Mouse (Mus musculus): ENCODE results near the gene Slc9b2. TPM values are rescaled to one million over a fixed set of nuclear protein-coding genes. Genes with fewer than 3 reads are reported as not detected.

Gene Slc9b2
- under 1 TPM; 0.29 to 0.39 TPM for total RNA-seq (2021)
- long read RNA-seq, experiment 1: 0 reads
- long read RNA-seq, experiment 2: 0 reads

DNA sequence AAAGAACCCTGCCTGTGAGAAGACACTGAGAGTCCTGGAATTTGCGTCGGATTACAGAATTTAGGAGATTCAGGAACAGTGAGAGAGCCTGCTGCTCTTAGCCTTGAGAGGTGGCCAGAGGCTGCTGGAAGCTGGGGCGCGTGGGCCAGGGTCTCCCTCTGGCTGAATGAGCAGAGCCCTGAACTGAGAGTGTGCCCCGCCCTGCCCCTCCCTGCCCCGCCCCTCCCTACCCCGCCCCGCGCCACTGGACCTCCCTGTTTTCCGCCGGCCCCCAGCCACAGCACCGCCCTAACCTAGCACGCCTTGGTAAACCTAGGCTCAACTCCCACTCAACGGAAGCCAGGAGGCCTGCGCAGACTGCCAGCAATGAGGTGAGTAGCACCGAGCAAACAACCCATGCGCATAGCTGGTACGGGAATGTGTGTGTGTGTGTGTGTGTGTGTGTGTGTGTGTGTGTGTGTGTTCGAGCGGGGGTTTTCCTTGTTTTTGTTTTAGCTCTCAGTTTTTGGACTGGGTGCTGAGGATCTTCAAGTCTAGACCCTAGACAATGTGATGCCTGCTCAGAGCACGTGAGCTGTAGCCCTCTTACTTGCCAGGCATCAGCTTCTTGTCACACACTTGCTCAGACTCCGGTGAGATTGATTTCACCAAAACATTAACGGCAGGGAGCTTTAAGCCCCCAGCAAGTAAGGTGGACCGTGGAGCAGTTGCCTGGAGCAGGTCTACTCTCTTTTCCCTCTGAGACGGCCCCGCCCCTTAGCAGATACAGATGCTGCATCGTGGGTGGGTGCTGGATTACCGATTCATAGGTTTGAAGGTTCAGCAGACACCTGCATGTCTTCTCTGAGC lies at the start of gene Slc9b2:
TSS of gene Slc9b2 (plus strand) at position 290 of the 849 bp plus-strand sequence.
- intact Hi-C loops (cut with DNase I): no loop called here
- DNase-seq: peak; percentile 12 to 21

GRCm38 (mm10) chr3:135258919-135259318 lies 48.6 kb upstream of the Slc9b2 start:
- intact Hi-C loops (cut with DNase I): no loop called here
- DNase-seq: no peak

- intact Hi-C loops (cut with DNase I): no loop called here
- DNase-seq: no peak
Observed at GRCm38 (mm10) chr3:135260233-135260632, 47.3 kb upstream of the Slc9b2 start.

GRCm38 (mm10) chr3:135268616-135269015 lies 38.9 kb upstream of the Slc9b2 start:
- intact Hi-C loops (cut with DNase I): no loop called here
- DNase-seq: no peak

GRCm38 (mm10) chr3:135269391-135269990 lies 38.0 kb upstream of the Slc9b2 start:
- no peak for DNase-seq
- intact Hi-C loops (cut with DNase I): no loop called here

GRCm38 (mm10) chr3:135272627-135273026 lies 34.9 kb upstream of the Slc9b2 start:
- no peak for DNase-seq
- intact Hi-C loops (cut with DNase I): no loop called here

DNA sequence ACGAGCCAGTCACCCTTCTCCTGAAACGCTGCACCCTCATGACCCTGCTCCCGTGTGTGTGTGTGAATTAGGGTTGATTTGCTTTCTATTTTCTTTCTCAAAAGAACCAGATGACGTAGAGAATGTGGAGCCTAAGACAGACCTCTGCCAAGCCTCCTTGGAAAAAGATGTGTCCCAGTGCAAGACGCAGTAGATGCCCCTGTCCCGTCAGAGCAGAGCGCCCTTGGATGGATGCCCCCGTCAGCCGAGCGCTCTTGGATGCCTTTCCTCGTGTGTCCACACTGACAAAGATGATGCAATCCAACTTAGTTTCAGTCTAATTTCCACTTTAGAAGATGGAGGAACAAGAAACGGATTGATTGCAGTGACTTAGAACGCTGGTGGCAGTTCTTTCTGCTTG lies 34.5 kb upstream of the Slc9b2 start:
- intact Hi-C loops (cut with DNase I): no loop called here
- DNase-seq: no peak

DNA sequence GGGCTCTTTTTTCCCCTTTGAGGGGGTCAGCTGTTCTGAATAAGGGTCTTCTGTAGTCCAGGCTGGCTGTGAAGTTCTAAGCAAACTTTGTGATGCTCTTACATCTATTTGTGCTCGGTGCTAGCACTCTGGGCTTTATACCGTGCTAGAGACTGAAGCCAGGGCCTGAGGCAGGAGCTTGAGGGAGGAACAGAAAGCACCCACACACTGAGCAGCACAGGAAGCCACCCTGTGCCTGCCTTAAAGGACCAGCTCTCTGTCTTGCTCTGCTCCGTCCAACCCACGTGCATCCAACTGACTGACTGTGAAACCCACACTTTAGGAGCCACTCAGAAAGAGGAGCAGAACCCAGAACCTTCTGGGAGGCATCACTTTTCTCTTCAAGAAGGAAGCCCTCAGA lies 27.3 kb upstream of the Slc9b2 start:
- DNase-seq: no peak

DNA sequence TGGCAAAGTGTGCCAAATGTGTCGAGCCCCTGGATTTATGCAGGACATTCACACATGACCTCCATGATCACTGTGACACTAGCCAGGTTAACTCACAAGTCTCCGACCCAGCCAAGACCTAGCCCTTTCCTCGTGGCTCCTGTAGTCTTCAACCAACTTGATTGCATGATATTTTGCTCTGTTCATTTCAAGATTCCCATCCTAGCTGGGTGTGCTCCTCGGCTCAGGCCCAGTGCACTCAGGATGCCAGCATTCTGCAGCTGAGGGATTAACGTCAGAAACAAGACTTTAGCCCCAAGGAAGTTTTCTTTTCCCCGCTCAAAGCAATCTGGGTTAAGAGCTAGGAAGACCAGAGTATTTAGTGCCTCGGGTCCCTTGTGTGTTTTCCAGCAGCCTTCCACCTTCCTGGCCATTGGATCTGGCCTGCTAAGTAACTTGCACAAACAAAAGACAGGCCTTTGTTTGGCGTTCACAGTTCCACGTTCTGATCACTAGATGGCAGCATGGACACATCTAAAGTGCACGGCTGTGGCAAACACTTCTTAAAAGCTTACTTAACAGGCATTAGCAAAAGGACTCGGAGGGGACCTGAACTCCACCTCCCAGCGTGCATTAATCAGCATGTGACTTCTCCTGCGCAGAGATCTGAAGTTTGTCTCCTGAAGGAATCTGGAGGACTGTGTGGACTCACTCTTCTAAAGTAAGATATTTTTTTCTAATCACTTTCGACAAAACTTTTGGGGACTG lies 26.7 kb upstream of the Slc9b2 start, which contains the start of gene Bdh2:
TSS of gene Bdh2 (plus strand) at position 553 of the 747 bp plus-strand sequence.
- intact Hi-C loops (cut with DNase I): loop anchor here (2.0 kb wide), 1 partner anchor 450 kb away; no protein-coding TSS in a partner anchor
- DNase-seq: peak; percentile 65 to 82

More for the DNA sequence above, 27.3 kb upstream of the Slc9b2 start:
- intact Hi-C loops (cut with DNase I): loop anchor here (2.0 kb wide), 1 partner anchor 451 kb away; no protein-coding TSS in a partner anchor

DNA sequence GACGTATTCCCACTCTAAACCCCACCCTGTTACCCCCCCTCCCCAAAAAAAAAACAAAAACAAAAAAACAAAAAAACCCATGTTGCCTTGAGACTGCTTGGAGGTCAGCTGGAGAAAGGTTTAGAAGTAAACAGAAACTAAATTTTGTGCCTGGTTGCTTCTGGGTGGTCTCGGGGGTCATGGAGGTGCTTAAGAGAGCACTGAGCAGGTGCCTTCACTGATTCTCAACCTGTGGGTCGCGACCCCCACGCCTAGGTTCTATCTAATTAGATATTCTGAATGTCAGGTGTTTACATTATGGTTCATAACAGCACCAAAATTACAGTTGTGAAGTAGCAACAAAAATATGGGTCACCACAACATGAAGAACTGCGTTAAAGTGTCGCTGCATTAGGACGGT lies 25.8 kb upstream of the Slc9b2 start:
- DNase-seq: no peak
- intact Hi-C loops (cut with DNase I): loop anchor here (2.0 kb wide), 1 partner anchor 449 kb away; no protein-coding TSS in a partner anchor

DNA sequence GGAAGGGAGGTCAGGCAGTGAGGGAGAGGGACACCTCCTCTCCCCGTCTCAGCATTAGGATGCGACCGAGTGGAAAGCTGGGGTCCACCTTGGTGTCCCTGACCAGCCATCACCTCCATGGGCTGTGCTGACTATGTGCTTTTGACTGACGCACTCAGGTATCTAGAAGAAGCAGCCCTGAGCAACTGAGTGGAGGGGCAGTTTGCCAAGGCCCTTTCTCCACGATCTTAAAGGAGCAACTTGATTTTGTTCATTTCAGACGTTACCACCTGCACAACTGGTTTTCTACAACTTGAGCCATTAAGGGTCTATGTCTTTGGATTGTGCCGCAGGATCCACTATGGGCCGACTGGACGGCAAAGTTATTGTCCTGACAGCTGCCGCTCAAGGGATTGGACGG lies 22.2 kb upstream of the Slc9b2 start:
- DNase-seq: no peak
- intact Hi-C loops (cut with DNase I): no loop called here

- intact Hi-C loops (cut with DNase I): no loop called here
- no peak for DNase-seq
Observed at GRCm38 (mm10) chr3:135285807-135286206, 21.7 kb upstream of the Slc9b2 start.

DNA sequence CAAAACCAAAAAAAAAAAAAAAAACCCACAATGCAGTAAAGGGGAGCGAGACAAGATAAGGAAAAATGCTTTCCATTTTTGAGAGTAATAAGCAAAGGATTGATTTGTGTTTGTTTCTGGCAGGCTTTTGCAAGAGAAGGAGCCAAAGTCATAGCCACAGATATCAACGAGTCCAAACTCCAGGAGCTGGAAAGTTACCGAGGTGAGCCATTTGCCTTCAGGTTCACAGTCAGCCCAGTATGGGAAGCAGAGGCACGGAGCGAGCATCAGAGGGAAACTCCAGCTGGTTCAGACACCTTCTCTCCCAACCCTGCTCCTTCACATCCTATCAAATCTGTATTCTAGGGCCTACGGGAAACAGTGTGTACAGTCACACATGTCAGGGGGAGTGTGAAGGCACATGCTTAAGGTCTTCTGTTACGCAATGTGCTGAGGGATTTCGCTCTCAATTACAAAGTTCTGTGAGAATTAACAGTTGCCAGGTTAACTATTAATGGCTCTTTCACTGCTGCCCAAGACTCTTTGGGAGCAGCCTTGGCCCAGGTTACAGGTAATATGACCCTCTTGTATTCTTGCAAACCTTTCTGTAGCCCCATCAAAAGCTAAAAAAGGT lies 19.3 kb upstream of the Slc9b2 start:
- intact Hi-C loops (cut with DNase I): no loop called here
- no peak for DNase-seq

- intact Hi-C loops (cut with DNase I): no loop called here
- DNase-seq: no peak
Observed at GRCm38 (mm10) chr3:135289148-135289547, 18.4 kb upstream of the Slc9b2 start.

DNA sequence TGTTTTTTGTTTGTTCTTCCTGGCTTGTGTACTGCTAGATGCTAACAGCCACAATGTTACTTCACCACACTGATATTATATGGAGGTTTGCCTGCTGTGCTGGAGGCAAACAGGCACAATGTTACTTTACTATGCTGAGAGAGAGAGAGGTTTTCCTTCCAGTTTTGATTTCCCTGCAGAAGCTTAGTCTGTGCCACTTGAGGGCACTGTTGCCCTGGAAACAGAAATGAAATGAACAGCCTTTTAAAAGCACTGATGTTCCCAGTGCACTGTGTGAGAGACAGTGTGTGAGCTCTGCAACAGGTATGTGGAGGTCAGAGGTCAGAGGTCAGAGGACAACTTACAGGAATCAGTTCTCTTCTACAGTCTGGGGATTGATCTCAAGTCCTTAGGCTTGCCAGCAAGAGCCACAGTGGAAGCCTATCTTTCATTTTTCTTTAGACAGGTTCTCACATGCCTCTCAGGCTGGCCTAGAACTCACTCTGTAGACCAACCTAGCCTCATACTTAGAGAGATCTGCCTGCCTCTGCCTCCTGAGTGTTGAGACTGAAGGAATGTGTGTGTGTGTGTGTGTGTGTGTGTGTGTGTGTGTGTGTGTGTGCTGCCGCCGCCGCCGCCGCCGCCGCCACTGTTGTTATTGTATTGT lies 17.1 kb upstream of the Slc9b2 start:
- intact Hi-C loops (cut with DNase I): loop anchor here (5.0 kb wide), 1 partner anchor 112 kb away; no protein-coding TSS in a partner anchor
- peak; percentile 50 to 70 for DNase-seq

- intact Hi-C loops (cut with DNase I): loop anchor here (5.0 kb wide), 1 partner anchor 109 kb away; no protein-coding TSS in a partner anchor
- peak; percentile 22 to 23 for DNase-seq
Observed at GRCm38 (mm10) chr3:135293703-135294102, 13.8 kb upstream of the Slc9b2 start.

GRCm38 (mm10) chr3:135295559-135295958 lies 11.9 kb upstream of the Slc9b2 start:
- intact Hi-C loops (cut with DNase I): no loop called here

GRCm38 (mm10) chr3:135298560-135298959 lies 8.9 kb upstream of the Slc9b2 start:
- peak in 1 of 2 experiments; percentile 15 for DNase-seq
- intact Hi-C loops (cut with DNase I): no loop called here

More at GRCm38 (mm10) chr3:135295559-135295958, 11.9 kb upstream of the Slc9b2 start:
- DNase-seq: no peak

DNA sequence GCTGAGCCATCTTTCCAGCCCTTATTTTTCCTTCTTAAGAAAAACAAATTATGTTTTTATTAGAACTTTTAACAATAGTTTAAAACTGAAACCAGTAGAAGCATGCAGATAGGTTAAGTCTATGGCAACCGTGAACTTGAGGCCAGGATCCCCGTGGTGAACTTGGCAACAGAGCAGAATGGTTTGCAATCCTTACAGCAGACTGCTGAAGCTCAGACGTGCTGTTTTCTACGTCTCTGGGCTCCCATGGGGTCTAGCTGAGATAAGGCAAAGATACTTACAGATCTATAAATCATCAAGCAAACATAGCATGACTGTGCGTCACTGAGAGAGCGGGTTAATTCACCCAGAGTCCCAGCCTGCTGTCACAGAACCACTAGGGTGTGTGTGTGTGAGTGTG lies 7.4 kb upstream of the Slc9b2 start:
- intact Hi-C loops (cut with DNase I): no loop called here
- DNase-seq: no peak

DNA sequence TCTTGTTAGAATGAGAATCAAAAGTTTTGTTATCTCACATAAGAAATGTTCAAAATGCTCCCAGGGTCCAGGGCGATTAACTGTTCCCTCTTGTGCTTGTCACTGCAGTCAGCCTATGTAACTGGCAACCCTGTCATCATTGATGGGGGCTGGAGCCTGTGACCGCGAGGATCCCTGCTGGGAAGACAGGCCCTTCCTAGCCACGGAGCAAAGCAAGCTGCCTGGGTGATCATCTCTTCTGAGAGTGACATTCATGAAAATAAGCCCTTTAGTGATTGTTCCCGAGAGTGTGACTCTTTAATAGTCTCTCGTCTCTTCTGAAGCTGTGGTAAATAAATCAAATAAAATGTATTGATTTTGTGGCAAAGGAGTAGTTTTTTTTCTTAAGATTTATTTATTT lies 3.4 kb upstream of the Slc9b2 start:
- no peak for DNase-seq
- intact Hi-C loops (cut with DNase I): no loop called here

All from heart, postnatal 14 days (tissue).